Comparison of ENCODE assay signal across 10 mouse cellular contexts in the genomic region with DNA sequence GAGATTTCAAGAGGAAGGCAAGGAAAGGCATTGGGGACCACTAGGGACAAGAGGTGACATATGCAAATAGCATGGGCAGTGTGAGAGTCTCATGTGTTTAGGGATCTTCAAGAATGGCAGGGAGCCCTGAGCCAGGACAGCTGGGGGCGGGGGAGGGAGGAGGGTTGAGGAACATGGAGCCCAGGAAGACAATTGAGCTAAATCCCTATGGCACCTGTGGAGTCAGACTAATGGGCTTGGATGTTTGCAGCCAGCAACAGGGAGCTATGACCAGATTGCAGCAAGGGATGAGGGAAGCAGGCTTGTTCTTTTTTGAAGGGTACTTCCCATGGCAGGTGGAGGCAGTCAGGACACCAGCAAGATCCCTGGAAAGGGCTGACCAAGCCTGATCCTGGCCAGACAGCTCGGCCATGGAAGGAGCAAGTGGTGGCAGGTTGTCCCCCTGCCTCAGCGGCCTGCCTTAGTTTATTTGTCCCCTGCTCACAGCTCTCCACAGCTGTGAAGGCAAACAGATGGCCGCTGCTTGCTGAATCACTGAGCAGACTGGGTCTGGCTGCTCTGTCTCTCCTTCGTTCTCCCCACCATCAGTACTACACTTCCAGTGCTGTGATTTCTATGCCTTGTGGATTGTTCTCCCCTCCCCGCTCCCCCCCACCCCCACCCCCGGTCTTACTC.
DNase-seq lines count a peak whose midpoint lies in the region; ATAC-seq and TF ChIP-seq lines count a peak whose summit lies in the region.
"Had no signal": no experiment of that assay in that cellular context is flagged by ENCODE, and none has a peak within 500 bp of the region (broad histone marks: within the 10 kb centered on the region; RNA-seq: fewer than 3 reads in every experiment).

No protein-coding gene starts in this region.

- no peaks in the 10 kb centered on the region for H3K27me3 ChIP-seq in embryonic facial prominence, embryonic 14.5 days (replicated peaks; ENCODE audit: control insufficient read depth, insufficient read depth, low read length)
- no peaks in the 10 kb centered on the region for H3K27me3 ChIP-seq in intestine, embryonic 16.5 days (replicated peaks; ENCODE audit: control insufficient read depth, insufficient read depth, low read length)
- no peaks in the 10 kb centered on the region for H3K27me3 ChIP-seq in neural tube, embryonic 12.5 days (replicated peaks)
- no peaks in the 10 kb centered on the region for H3K27me3 ChIP-seq in liver, embryonic 11.5 days (replicated peaks; ENCODE audit: control insufficient read depth, insufficient read depth, low read length)

- peaks cover 6% of the 10 kb centered on the region for H3K4me1 ChIP-seq in embryonic facial prominence, embryonic 14.5 days (ENCODE audit: control insufficient read depth, insufficient read depth, low read length)
- peaks cover 28% of the 10 kb centered on the region for H3K4me1 ChIP-seq in intestine, embryonic 16.5 days (ENCODE audit: control insufficient read depth, insufficient read depth, low read length)
- H3K4me1 ChIP-seq in neural tube, embryonic 12.5 days = peaks cover 23% of the 10 kb centered on the region
- H3K4me1 ChIP-seq in liver, embryonic 11.5 days (replicated peaks; ENCODE audit: control insufficient read depth, insufficient read depth, low read length) = peaks cover 45% of the 10 kb centered on the region

- no peak overlapping the region for H3K9ac ChIP-seq in embryonic facial prominence, embryonic 14.5 days (ENCODE audit: low read depth, low read length)
- 0 out of 2 replicates have a peak overlapping the region, but pooled peaks have one; percentile 28 for H3K9ac ChIP-seq in intestine, embryonic 16.5 days (ENCODE audit: low read depth, low read length)
- H3K9ac ChIP-seq in neural tube, embryonic 12.5 days = no peak overlapping the region
- H3K9ac ChIP-seq in liver, embryonic 11.5 days (ENCODE audit: low read depth, low read length) = no peak overlapping the region

- H3K27ac ChIP-seq in layer of hippocampus, adult 2 months = peak overlapping the region; percentile 36; the same call in 1 of the 2 replicates
- no peak overlapping the region; the same call in 1 of the 2 replicates for H3K27ac ChIP-seq in embryonic facial prominence, embryonic 14.5 days (replicated peaks; ENCODE audit: low read depth, low read length)
- H3K27ac ChIP-seq in intestine, embryonic 16.5 days (ENCODE audit: low read length) = no peak overlapping the region
- H3K27ac ChIP-seq in neural tube, embryonic 12.5 days = no peak overlapping the region
- no peak overlapping the region for H3K27ac ChIP-seq in liver, embryonic 11.5 days (ENCODE audit: low read depth, low read length)

- DNase-seq in layer of hippocampus, adult 2 months (ENCODE audit: low spot score in 2 of 2) = peak in 1 of 2 experiments; percentile 37
- DNase-seq in layer of hippocampus, postnatal 14 days (ENCODE audit: low spot score in 2 of 2) = no peak
- DNase-seq in embryonic facial prominence, embryonic 14.5 days (ENCODE audit: low spot score) = peak; percentile 8
- DNase-seq in lung, postnatal 10 days = no peak
- DNase-seq in ovary, postnatal 10 days (ENCODE audit: low spot score) = no peak
- DNase-seq in liver, embryonic 11.5 days (ENCODE audit: low spot score) = no peak
- DNase-seq: kidney, postnatal 10 days; lung, postnatal 36 days had no signal

- no peak overlapping the region for H3K4me2 ChIP-seq in embryonic facial prominence, embryonic 14.5 days (ENCODE audit: low read depth, low read length)
- H3K4me2 ChIP-seq in intestine, embryonic 16.5 days (ENCODE audit: low read depth, low read length) = 0 out of 2 replicates have a peak overlapping the region, but pooled peaks have one; percentile 5
- H3K4me2 ChIP-seq in neural tube, embryonic 12.5 days (replicated peaks) = peak overlapping the region; percentile 2; the same call in 1 of the 2 replicates
- H3K4me2 ChIP-seq in liver, embryonic 11.5 days = no peak overlapping the region; the same call in 1 of the 2 replicates

- H3K9me3 ChIP-seq in embryonic facial prominence, embryonic 14.5 days (ENCODE audit: control insufficient read depth, low read length) = no peaks in the 10 kb centered on the region
- H3K9me3 ChIP-seq in intestine, embryonic 16.5 days (ENCODE audit: control insufficient read depth, low read length) = no peaks in the 10 kb centered on the region
- no peaks in the 10 kb centered on the region for H3K9me3 ChIP-seq in neural tube, embryonic 12.5 days
- no peaks in the 10 kb centered on the region for H3K9me3 ChIP-seq in liver, embryonic 11.5 days (ENCODE audit: control insufficient read depth, low read length)

- 47% methylated on average over 6 of the region's 7 CpGs for WGBS in embryonic facial prominence, embryonic 14.5 days
- 25% methylated on average over 7 of the region's 7 CpGs for WGBS in intestine, embryonic 16.5 days
- WGBS in neural tube, embryonic 12.5 days = 15% methylated on average over 7 of the region's 7 CpGs
- WGBS in liver, embryonic 11.5 days = 44% methylated on average over 7 of the region's 7 CpGs

- no peaks in the 10 kb centered on the region for H3K36me3 ChIP-seq in embryonic facial prominence, embryonic 14.5 days (ENCODE audit: control insufficient read depth, insufficient read depth, low read length)
- H3K36me3 ChIP-seq in intestine, embryonic 16.5 days (ENCODE audit: control insufficient read depth, insufficient read depth, low read length) = no peaks in the 10 kb centered on the region
- no peaks in the 10 kb centered on the region for H3K36me3 ChIP-seq in neural tube, embryonic 12.5 days
- no peaks in the 10 kb centered on the region for H3K36me3 ChIP-seq in liver, embryonic 11.5 days (ENCODE audit: control insufficient read depth, insufficient read depth, low read length)

- no peak overlapping the region for H3K4me3 ChIP-seq in layer of hippocampus, adult 2 months
- no peak overlapping the region for H3K4me3 ChIP-seq in embryonic facial prominence, embryonic 14.5 days (ENCODE audit: low read depth, low read length)
- no peak overlapping the region for H3K4me3 ChIP-seq in intestine, embryonic 16.5 days (ENCODE audit: low read length)
- H3K4me3 ChIP-seq in neural tube, embryonic 12.5 days = no peak overlapping the region
- no peak overlapping the region for H3K4me3 ChIP-seq in liver, embryonic 11.5 days (ENCODE audit: low read depth, low read length)

- ATAC-seq in embryonic facial prominence, embryonic 14.5 days (ENCODE audit: low read depth) = peak; percentile 50; the same call in 1 of the 2 replicates
- peak; percentile 15 for ATAC-seq in intestine, embryonic 16.5 days
- peak; percentile 30; the same call in 1 of the 2 replicates for ATAC-seq in neural tube, embryonic 12.5 days (ENCODE audit: low FRiP score, low read depth)
- no peak for ATAC-seq in liver, embryonic 11.5 days (replicated peaks; ENCODE audit: low FRiP score)

- no peak for TF ChIP-seq CTCF in layer of hippocampus, adult 2 months (conservative IDR thresholded peaks at IDR 0.05)

Comparison
In these comparisons a context has a peak if more than half of its experiments do, and no peak if none do; other contexts are left out.
1. H3K4me2 ChIP-seq: peak in intestine, embryonic 16.5 days (single experiment) and neural tube, embryonic 12.5 days (single experiment); none in embryonic facial prominence, embryonic 14.5 days (single experiment) and liver, embryonic 11.5 days (single experiment).